Mouse (Mus musculus): ENCODE results near the gene Lrriq4. TPM values are rescaled to one million over a fixed set of nuclear protein-coding genes. Genes with fewer than 3 reads are reported as not detected.

Gene Lrriq4
- total RNA-seq, 2 experiments from 2014 or later: not detected

DNA sequence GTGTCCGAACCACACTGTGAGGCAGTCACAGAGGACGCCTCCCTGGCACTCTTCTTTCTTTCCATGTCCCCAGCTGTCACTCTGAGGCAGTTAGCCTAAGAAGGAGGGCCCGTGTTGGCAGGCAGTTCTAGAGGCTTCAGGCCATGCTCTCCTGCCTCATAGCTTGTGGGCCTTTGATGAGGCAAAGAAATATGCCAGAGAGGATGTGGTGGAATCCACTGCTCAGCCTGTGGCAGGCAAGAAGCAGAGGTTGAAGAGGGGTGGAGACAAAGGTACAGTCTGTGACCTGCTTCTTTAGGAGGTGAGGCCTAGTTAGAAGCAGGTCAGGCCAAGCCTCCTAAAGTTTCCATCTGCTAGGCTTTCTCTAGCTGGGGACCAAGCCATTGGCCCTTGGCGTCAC is 33.4 kb upstream of the Lrriq4 start:
- Histone ChIP-seq H3K4me3 (no peak overlapping the region), H3K27ac (no peak overlapping the region)
- no peak for TF ChIP-seq CTCF (IDR thresholded peaks at IDR 0.05)
- DNase-seq (ENCODE audit: extremely low spot score in 1 of 2, low spot score in 2 of 2): no peak
- intact Hi-C loops (cut with DNase I): loop anchor here (5.0 kb wide), 1 partner anchor 201 kb away; no protein-coding TSS in a partner anchor

DNA sequence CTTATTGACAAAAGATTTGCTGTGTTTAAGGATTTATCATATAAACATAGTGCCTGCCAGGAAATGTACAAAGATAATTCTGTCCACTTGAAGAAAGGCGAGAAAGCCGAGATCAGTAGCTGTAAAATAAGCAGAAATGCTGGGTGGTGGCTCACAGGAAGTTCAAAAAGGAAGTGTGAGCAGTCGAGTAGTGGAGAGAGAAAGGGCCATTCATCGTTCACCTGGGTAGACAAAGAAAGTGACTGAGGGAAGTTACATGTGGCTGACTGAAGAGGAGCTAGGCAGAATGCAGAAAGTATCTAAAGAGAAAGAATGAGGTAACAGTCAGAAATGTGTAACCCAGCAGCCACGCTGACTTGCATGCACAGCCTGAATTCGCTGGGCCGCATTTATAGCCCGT is 24.2 kb upstream of the Lrriq4 start:
- H3K27ac ChIP-seq: no peak overlapping the region
- no peak for TF ChIP-seq CTCF (IDR thresholded peaks at IDR 0.05)
- intact Hi-C loops (cut with DNase I): no loop called here
- H3K4me3 ChIP-seq: no peak overlapping the region
- DNase-seq (ENCODE audit: extremely low spot score in 1 of 2, low spot score in 2 of 2): no peak

DNA sequence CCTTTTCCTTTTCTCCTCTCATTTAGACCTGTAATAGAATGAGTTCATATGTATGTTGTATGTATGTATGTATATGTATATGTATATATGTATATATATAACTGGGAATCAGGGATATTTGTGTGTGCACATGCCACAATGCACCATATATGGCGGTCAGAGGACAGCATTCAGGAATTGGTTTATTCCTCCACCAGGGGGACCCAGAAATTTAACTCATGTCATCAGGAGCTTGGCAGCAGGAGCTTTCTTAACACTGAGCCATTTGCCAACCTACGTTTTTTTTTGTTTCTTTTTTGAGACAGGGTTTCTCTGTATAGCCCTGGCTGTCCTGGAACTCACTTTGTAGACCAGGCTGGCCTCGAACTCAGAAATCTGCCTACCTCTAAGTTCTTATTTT is 10.6 kb upstream of the Lrriq4 start:
- H3K27ac ChIP-seq: no peak overlapping the region
- no peak overlapping the region for H3K4me3 ChIP-seq
- intact Hi-C loops (cut with DNase I): no loop called here
- TF ChIP-seq CTCF (IDR thresholded peaks at IDR 0.05): no peak; the same call in 1 of the 2 replicates
- DNase-seq (ENCODE audit: extremely low spot score in 1 of 2, low spot score in 2 of 2): no peak

DNA sequence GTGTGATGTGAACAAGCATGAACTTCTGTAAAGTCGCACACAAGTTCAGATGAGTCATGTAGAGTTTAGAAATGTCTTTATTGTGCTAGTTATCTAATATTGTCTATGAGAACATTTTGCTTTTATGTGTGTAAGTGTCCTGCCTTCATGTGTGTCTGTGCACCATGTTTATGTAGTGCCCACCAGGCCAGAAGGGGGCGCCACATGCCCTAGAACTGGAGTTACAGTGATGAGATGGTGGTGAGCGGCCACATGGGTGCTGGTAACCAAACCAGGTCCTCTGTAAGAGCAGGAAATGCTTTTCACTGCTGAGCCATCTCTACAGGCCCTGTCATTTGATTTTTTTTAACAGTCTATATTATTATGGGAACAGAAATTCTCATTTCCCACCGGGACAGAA is 8.7 kb upstream of the Lrriq4 start:
- Histone ChIP-seq H3K27ac (no peak overlapping the region), H3K4me3 (no peak overlapping the region)
- intact Hi-C loops (cut with DNase I): no loop called here
- DNase-seq (ENCODE audit: extremely low spot score in 1 of 2, low spot score in 2 of 2): no peak
- TF ChIP-seq CTCF (IDR thresholded peaks at IDR 0.05): no peak; the same call in 1 of the 2 replicates

DNA sequence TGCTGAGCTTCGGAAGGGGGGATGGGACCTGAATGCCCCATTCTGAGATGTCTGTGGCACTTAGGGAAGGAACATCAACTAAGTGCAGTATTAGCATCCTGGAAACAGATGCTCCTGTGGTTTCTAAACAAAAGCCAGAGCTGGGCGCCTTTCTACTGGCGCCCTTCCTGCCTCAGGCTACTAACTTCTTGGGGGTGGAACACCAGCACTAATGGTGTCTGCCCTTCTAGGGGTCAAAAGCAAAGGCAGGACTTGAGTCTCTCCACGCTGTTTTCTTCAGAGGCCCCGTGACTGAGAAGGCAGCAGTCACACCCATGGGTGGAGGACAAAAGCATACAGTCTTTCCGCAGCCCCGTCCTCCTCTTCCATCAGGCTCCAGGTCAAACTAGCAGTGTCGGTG is 2.5 kb downstream of the Lrriq4 start:
- Histone ChIP-seq H3K4me3 (no peak overlapping the region), H3K27ac (no peak overlapping the region)
- intact Hi-C loops (cut with DNase I): no loop called here
- no peak for TF ChIP-seq CTCF (IDR thresholded peaks at IDR 0.05)
- DNase-seq (ENCODE audit: extremely low spot score in 1 of 2, low spot score in 2 of 2): no peak

DNA sequence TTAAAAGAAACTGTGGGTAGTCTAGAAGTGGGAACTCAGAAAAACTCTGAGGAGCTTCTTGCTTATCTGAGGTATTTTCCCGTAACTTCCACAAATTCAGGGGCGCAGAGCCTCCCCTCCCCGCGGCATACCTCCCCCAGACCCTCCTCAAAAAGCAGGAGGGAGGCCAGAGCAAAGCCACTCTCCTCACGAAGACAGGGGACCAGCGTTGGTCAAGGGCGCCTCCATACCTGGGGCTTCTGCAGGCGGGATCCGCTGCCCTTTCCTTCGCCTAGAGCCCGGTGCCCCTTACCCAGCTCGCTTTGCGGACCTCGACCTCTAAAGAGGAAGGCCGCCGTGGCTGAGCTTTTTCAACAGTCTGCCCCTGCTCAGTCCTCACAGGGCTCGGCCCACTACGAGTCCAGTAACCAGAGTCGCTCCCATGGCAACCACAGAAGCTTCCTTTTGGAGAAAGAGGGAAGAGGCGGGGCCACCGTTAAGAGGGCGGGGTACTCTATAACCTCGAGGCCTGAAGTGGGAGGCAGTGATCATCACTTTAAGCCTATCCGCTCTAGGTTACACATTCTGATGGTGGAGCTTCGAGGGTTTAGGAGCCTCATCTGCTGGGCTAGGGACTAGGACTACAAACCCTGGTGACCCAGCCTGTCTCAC is 3.3 kb downstream of the Lrriq4 start, which contains the start of gene Lrrc34:
Gene Lrrc34 (minus strand): TSS at position 430 of the 651 bp plus-strand sequence.
- intact Hi-C loops (cut with DNase I): no loop called here
- Histone ChIP-seq H3K27ac (no peak within 1 kb of the TSS), H3K4me3 (no peak within 1 kb of the TSS)
- peak in 1 of 2 experiments; percentile 14 for DNase-seq (ENCODE audit: extremely low spot score in 1 of 2, low spot score in 2 of 2)
- TF ChIP-seq CTCF (IDR thresholded peaks at IDR 0.05): no peak

DNA sequence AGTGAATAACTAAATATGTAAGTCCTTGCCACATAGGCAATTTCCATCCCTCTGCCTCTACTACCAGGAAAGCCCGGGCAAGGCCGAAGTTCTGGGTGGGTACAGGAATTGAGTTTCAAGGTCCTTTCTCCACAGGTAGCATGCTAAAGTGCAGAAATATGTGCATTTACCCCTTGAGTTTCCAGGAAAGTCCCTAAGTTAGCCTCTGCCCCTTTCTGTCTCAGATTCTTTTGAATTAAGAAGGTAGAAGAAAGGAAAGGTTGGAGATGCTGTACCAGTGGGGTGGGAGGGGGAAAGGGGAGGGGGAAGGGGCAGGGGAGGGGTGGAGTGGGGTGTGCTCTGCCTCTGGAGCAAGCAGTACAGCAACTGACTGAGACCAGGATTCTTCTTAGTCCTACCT is 4.2 kb downstream of the Lrriq4 start:
- no peak overlapping the region for H3K27ac ChIP-seq
- DNase-seq (ENCODE audit: extremely low spot score in 1 of 2, low spot score in 2 of 2): no peak
- intact Hi-C loops (cut with DNase I): no loop called here
- no peak for TF ChIP-seq CTCF (IDR thresholded peaks at IDR 0.05)
- no peak overlapping the region for H3K4me3 ChIP-seq

DNA sequence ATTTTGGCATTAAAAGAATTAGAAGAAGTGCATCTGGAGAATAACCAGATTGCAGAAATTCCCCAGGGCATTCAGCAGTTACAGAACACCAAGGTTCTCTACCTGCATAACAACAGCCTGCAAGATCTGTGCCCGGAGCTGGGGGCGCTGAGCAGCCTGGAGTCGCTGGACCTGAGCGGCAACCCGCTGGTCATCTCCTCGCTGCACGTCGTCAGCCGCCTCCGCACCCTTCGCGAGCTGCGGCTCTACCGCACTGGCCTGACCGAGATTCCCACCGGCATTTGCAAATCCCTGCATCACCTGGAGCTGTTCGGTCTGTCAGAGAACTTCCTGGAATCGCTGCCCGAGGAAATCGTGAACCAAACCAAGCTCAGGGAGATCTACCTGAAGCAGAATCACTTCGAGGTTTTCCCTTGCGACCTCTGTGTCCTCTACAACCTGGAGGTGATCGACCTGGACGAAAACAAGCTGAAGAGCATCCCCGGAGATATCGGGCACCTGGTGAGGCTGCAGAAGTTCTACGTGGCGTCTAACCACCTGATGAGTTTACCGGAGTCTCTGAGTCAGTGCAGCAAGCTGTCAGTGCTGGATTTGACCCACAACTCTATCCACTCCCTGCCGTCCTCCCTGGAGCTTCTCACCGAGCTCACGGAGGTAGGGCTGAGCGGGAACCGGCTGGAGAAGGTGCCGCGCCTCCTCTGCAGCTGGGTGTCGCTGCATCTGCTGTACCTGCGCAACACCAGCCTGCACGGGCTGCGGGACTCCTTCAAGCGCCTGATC is 5.9 kb downstream of the Lrriq4 start:
- H3K27ac ChIP-seq: no peak overlapping the region
- peak; percentile 13 to 15 for DNase-seq (ENCODE audit: extremely low spot score in 1 of 2, low spot score in 2 of 2)
- intact Hi-C loops (cut with DNase I): no loop called here

DNA sequence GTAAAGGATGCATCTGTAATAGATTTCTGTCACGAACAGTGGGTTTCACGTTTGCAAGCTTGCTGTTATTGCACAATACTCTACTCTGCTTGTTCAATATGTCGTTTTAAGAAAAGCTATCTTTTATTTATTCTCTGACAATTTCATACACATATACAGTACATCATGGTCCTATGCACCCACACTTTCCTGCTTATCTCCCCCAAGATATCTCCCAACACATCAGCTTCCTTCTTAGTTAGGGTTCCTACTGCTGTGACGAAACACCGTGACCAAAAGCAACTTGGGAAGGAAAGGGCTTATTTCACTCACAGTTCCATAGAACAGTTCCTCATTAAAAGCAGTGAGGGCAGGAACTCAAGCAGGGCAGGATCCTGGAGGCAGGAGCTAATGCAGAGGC is 11.6 kb downstream of the Lrriq4 start:
- TF ChIP-seq CTCF (IDR thresholded peaks at IDR 0.05): no peak
- no peak for DNase-seq (ENCODE audit: extremely low spot score in 1 of 2, low spot score in 2 of 2)
- Histone ChIP-seq H3K27ac (no peak overlapping the region), H3K4me3 (no peak overlapping the region)
- intact Hi-C loops (cut with DNase I): no loop called here

More for the DNA sequence above, 5.9 kb downstream of the Lrriq4 start:
- peak; percentile 4 for TF ChIP-seq CTCF (IDR thresholded peaks at IDR 0.05)
- H3K4me3 ChIP-seq: peak overlapping the region; percentile 35

DNA sequence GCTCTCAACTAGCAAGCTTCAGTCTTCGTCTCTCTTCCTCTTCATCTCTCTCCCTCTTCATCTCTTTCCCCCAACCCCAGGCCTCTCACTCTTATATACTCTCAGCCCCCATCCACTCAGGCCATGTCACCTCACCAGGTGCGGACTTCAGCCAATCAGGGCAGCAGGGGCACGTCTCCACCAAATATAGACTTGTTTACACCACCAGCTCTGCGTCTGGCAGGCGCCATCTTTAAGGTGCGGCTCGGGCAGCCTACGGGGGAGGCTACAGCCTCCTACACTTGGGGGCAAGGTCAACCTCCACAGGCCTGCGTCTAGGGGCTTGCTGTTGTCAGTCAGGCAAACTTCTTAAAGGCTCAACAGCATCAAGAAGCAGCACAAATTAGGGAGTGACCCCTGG is 14.2 kb downstream of the Lrriq4 start:
- Histone ChIP-seq H3K27ac (no peak overlapping the region), H3K4me3 (no peak overlapping the region)
- no peak for DNase-seq (ENCODE audit: extremely low spot score in 1 of 2, low spot score in 2 of 2)
- intact Hi-C loops (cut with DNase I): no loop called here
- no peak for TF ChIP-seq CTCF (IDR thresholded peaks at IDR 0.05)

DNA sequence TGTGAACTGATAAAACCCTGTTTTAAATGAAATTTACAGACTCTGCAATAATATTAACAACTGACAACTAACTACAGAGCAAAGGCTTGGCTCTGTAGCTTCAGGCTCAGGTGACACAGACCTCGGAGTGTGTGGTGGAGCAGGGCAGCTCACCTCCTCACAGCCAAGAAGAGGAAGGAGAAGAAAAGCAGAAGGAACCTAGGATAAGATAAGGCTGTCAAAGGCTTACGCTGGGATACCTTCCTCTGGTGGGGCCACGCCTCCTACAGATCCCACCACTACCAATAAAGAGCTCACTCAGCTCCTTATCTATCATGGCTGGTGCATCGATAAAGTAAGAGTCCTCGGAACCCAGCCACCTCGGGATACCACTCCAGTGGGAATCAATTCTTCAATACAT is 38.9 kb downstream of the Lrriq4 start:
- intact Hi-C loops (cut with DNase I): no loop called here
- TF ChIP-seq CTCF (IDR thresholded peaks at IDR 0.05): no peak
- H3K4me3 ChIP-seq: no peak overlapping the region

DNA sequence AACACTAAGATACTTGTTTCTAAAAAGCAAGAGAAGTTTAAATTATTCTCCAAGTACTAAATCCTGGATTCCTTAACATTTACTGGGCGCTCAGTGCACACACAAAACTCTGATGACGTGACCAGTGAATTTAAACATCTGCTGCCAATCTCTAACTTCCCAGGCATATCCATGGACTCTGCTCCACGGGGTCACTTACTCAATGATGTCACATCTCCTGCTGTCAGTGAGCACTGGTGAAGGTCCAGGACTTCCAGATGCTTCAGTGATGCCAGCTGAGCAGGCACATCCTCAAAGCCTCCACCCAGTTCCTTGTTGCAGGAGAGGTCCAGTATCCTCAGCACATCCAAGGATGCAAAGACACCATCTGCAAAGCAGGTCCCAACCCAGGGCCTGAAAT is 42.9 kb downstream of the Lrriq4 start:
- no peak for DNase-seq (ENCODE audit: extremely low spot score in 1 of 2, low spot score in 2 of 2)
- intact Hi-C loops (cut with DNase I): no loop called here
- Histone ChIP-seq H3K4me3 (no peak overlapping the region), H3K27ac (no peak overlapping the region)
- TF ChIP-seq CTCF (IDR thresholded peaks at IDR 0.05): no peak

More for the DNA sequence above, 38.9 kb downstream of the Lrriq4 start:
- DNase-seq (ENCODE audit: extremely low spot score in 1 of 2, low spot score in 2 of 2): no peak
- H3K27ac ChIP-seq: no peak overlapping the region
